Mouse (Mus musculus) hindbrain, embryonic 14.5 days (tissue): ENCODE results near the gene Oog4. TPM values are rescaled to one million over a fixed set of nuclear protein-coding genes. Genes with fewer than 3 reads are reported as not detected.
"Not testable (repeated sequence)": the region's sequence is repeated elsewhere in the genome, so short reads cannot be mapped to it uniquely, and the experiment has no call there.

Source experiments
- ATAC-seq: fragments of 200-750 bp; cut with Nextera tagmentation; 2 replicates; pipeline ENCODE4 v1.8.0; 2017; ENCODE audit warnings: moderate number of reproducible peaks, mild to moderate bottlenecking, moderate TSS enrichment, moderate library complexity; ENCODE audit not compliant: low FRiP score
- DNase-seq: peaks from one replicate; pipeline ENCODE4 v3.0.0-alpha.2; 2015; ENCODE audit warnings: low spot score
- H3K27ac ChIP-seq: fragments of 300-500 bp; sonication (generic); 2 replicates; pipeline ENCODE4 v1.5.1; 2014; ENCODE audit warnings: mild to moderate bottlenecking, moderate library complexity
- H3K27me3 ChIP-seq: fragments of 300-500 bp; sonication (generic); 2 replicates; pipeline ENCODE4 v1.6.1; 2014; ENCODE audit warnings: mild to moderate bottlenecking, low read length, mixed read lengths; ENCODE audit not compliant: control insufficient read depth, insufficient read depth
- H3K36me3 ChIP-seq: fragments of 300-500 bp; sonication (generic); replicated peaks from 2 replicates; pipeline ENCODE4 v1.6.1; 2014; ENCODE audit not compliant: control insufficient read depth, insufficient read depth
- H3K4me1 ChIP-seq: fragments of 300-500 bp; sonication (generic); replicated peaks from 2 replicates; pipeline ENCODE4 v1.6.1; 2014; ENCODE audit warnings: antibody characterized with exemption, low read length, mixed read lengths; ENCODE audit not compliant: control insufficient read depth, insufficient read depth
- H3K4me2 ChIP-seq: fragments of 300-500 bp; sonication (generic); replicated peaks from 2 replicates; pipeline ENCODE4 v1.6.1; 2014; ENCODE audit warnings: mild to moderate bottlenecking, moderate library complexity
- H3K4me3 ChIP-seq: fragments of 300-500 bp; sonication (generic); replicated peaks from 2 replicates; pipeline ENCODE4 v1.5.1; 2014; ENCODE audit warnings: mild to moderate bottlenecking, low read length
- H3K9ac ChIP-seq: fragments of 300-500 bp; sonication (generic); 2 replicates; pipeline ENCODE4 v1.6.1; 2014
- H3K9me3 ChIP-seq: fragments of 300-500 bp; sonication (generic); 2 replicates; pipeline ENCODE4 v1.6.1; 2016; ENCODE audit warnings: low read length; ENCODE audit not compliant: control insufficient read depth
- WGBS: fragments of 180-500 bp; shearing (Covaris S2); extraction: QIAGEN DNeasy Blood & Tissue Kit; methylation state at CpG from one replicate; pipeline ENCODE4 v1.1.7; 2014; 5-methylcytosine and 5-hydroxymethylcytosine counted together
- polyA plus RNA-seq: library from polyadenylated mRNA; unstranded; fragments of >200 nt; fragmentation: Nextera tagmentation; extraction: Ambion mirVana; gene quantifications from 2 replicates; pipeline ENCODE4 v1.2.1, GENCODE M21; 2014

Gene Oog4
- not detected in 2 replicates for polyA plus RNA-seq

DNA sequence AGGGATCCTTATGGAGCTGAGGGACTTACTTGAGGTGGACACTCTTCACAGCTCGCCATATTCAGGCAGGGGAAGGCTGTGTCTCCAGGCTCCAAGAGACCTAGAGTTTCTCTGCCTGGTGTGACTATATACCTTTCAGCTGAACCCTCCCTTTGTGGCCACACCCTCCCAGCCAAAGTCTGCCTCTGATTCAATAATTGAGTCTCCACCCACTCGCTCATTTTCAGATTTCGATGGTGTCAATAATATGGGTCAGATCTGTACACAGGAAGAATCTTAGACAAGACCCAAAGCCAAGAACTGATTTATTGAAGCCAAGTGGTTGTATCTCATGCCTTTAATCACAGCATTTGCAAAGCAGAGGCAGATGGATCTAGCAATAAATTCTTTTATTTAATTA is at the start of gene Oog4:
Gene Oog4, minus strand, starts transcription at position 101 of the 400 bp plus-strand sequence.
- Histone ChIP-seq H3K27me3 (no peaks in the 10 kb centered on the region), H3K27ac (no peak within 1 kb of the TSS), H3K4me3 (no peak within 1 kb of the TSS), H3K4me1 (no peaks in the 10 kb centered on the region), H3K9me3 (no peaks in the 10 kb centered on the region), H3K4me2 (no peak within 1 kb of the TSS), H3K36me3 (no peaks in the 10 kb centered on the region), H3K9ac (no peak within 1 kb of the TSS)
- ATAC-seq (no peak), DNase-seq (no peak)
- 84% methylated on average over 3 of the region's 3 CpGs for WGBS

DNA sequence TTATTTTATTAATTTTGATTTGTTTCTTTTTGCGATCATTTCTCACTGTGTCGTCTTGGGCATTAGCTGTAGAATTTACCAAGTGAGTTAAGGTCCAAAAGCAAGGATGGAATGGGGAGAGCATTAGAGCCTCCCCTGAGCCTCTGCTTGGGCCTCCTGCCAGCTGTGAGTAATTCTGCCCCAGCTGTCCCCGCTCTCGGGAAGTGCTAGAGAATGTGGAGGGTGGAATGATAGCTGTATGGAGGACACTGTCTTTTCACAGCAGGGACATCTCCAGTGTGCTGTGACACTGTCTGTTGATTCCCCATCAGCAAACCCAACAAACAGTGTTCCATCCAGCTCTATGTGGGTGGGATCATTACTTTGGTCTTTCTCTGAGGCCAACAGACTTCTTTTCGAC is 23.4 kb downstream of the Oog4 start:
- not testable (repeated sequence) for ATAC-seq, H3K27ac ChIP-seq, H3K4me2 ChIP-seq, H3K4me1 ChIP-seq, H3K27me3 ChIP-seq, H3K36me3 ChIP-seq, H3K9ac ChIP-seq, H3K4me3 ChIP-seq, H3K9me3 ChIP-seq, DNase-seq
- WGBS = 78% methylated on average over 5 of the region's 5 CpGs

DNA sequence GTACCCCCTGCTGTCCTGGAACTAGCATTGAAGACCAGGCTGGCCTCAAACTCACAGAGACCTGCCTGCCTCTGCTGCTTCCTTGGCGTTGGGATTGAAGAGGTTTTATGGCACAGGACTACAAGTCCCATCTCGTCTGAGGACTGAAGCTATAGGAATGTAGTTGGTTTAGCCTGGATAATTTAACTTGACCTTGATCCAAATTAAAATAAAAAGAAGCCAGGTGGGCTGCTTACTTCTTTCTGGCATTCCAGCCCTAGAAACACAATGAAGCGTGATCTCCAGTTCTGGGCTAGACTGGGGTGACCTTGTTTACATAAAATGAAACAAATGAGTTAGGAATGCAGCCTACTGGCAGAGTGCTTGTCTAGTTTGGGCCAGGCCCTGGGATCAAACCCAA is 36.0 kb downstream of the Oog4 start:
- ATAC-seq = no peak
- Histone ChIP-seq H3K27ac (no peak overlapping the region), H3K9me3 (0 out of 2 replicates have a peak, but pooled peaks cover 4% of the 10 kb centered on the region), H3K4me3 (no peak overlapping the region), H3K9ac (no peak overlapping the region), H3K4me2 (no peak overlapping the region), H3K27me3 (no peaks in the 10 kb centered on the region), H3K36me3 (peaks cover 48% of the 10 kb centered on the region), H3K4me1 (0 out of 2 replicates have a peak, but pooled peaks cover 3% of the 10 kb centered on the region)
- no peak for DNase-seq
- WGBS = 95% methylated on average over 3 of the region's 3 CpGs

DNA sequence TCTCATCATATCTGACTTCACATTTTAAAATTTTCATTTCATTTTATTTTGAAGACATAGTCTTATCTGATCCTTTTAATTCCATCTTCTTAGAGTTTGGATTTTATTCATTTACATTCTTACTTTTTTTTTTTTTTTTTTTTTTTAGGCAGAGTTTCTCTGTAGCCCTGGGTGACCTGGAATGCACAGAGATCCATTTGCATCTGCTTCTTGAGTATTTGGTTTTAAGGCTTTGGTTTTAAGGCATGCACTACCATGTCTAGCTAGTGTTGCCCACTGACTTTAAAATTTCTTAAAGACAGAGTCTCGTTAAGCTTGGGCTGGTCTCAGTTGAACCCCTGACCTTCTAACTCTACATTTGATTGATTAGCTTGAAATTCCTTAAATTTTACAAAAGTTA is 36.5 kb downstream of the Oog4 start:
- H3K4me2 ChIP-seq = peak overlapping the region; percentile 55
- WGBS = 95% methylated on average over 1 of the region's 1 CpGs

DNA sequence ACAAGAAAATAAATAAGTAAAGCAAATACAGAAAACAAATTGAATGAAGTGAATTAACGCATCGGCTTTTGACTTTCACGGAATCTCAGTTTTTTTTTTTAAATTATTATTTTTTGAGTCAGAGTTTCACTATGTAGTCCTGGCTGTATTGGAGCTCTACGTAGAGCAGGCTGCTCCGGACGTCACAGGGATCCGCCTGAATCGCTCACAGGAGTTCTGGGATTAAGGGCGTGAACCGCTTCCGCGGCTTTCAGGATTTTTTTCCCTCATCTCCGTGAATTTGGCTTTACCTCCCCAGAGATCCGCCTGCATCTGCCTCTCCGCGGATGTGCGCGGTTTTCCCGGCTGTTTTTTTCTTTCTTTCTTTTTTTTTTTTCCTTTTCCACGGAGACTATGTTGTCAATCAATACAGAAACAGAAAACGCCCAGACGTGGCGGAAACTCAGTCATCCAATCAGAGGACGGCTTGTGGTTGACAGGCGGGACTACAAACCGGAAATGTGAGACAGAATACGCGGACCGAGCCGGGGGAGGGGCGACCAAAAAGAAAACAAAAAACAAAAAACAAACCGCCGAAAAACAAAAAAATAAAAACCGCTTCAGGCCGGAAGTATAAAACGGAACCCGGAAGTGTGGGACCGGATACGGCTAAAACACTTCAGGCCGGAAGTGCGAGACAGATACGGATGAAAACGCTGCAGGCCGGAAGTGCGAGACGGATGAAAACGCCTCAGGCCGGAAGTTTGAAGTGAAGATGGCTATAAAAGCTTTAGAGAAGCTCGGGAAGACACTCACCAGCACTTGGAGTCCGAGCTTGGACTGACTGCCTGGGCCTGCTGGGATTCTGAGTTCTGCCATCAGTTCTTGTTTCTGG is 37.7 kb downstream of the Oog4 start, which contains the start of gene Pramef8:
Gene Pramef8, plus strand, starts transcription at position 208 of the 874 bp plus-strand sequence.
- peak within 1 kb of the TSS; percentile 57 for H3K4me2 ChIP-seq
- no peaks in the 10 kb centered on the region for H3K27me3 ChIP-seq
- peak within 1 kb of the TSS; percentile 62 for H3K9ac ChIP-seq
- peak; percentile 96 for DNase-seq
- peak within 1 kb of the TSS; percentile 48 for H3K4me3 ChIP-seq
- H3K36me3 ChIP-seq = peaks cover 31% of the 10 kb centered on the region
- H3K9me3 ChIP-seq = 0 out of 2 replicates have a peak, but pooled peaks cover 4% of the 10 kb centered on the region
- 0 out of 2 replicates have a peak, but pooled peaks cover 3% of the 10 kb centered on the region for H3K4me1 ChIP-seq
- WGBS = under 1% methylated on average over 50 of the region's 50 CpGs
- peak; percentile 96 for ATAC-seq
- peak within 1 kb of the TSS; percentile 92 for H3K27ac ChIP-seq

More for the DNA sequence above, 36.5 kb downstream of the Oog4 start:
- Histone ChIP-seq H3K27me3 (no peaks in the 10 kb centered on the region), H3K4me3 (no peak overlapping the region), H3K36me3 (peaks cover 43% of the 10 kb centered on the region), H3K9ac (no peak overlapping the region), H3K27ac (no peak overlapping the region), H3K4me1 (0 out of 2 replicates have a peak, but pooled peaks cover 3% of the 10 kb centered on the region), H3K9me3 (0 out of 2 replicates have a peak, but pooled peaks cover 4% of the 10 kb centered on the region)
- DNase-seq (no peak), ATAC-seq (no peak)

DNA sequence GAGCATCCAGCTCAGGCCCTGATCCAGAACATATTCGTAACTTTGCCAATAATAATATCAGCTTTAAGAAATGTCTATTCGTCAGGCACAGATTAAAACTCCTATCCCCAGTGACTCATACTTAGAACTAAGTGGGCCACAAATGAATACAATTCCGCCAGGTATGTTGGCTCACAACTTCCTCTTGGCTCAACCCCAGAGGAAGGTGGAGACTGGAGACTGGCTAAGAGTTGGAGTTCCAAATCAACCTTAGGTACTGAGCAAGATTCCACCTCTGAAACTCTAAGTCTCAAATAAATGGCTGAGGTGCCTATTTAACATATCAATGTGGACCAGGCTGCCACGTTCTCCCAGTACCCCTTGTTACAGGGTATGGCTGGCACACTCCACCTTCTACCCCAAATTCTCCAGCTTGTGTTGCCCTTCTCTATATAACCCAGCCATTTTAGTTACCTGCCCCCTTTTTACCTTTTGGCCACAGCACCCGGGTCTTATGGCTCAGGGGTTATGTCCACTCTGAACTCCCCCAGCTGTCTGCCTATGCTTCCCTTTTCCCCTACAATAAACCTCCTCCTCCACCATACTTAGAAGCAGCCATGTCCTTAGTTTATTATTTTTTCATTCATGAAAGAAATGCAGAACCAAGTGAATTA is 38.4 kb downstream of the Oog4 start:
- H3K27me3 ChIP-seq = no peaks in the 10 kb centered on the region
- peak overlapping the region; percentile 62 for H3K9ac ChIP-seq
- H3K27ac ChIP-seq = peak overlapping the region; percentile 92
- 0 out of 2 replicates have a peak, but pooled peaks cover 3% of the 10 kb centered on the region for H3K4me1 ChIP-seq
- 76% methylated on average over 5 of the region's 5 CpGs for WGBS
- H3K4me3 ChIP-seq = peak overlapping the region; percentile 48
- peaks cover 24% of the 10 kb centered on the region for H3K36me3 ChIP-seq
- H3K4me2 ChIP-seq = peak overlapping the region; percentile 57
- H3K9me3 ChIP-seq = 0 out of 2 replicates have a peak, but pooled peaks cover 4% of the 10 kb centered on the region
- ATAC-seq (peak; percentile 8; the same call in 1 of the 2 replicates), DNase-seq (no peak)

DNA sequence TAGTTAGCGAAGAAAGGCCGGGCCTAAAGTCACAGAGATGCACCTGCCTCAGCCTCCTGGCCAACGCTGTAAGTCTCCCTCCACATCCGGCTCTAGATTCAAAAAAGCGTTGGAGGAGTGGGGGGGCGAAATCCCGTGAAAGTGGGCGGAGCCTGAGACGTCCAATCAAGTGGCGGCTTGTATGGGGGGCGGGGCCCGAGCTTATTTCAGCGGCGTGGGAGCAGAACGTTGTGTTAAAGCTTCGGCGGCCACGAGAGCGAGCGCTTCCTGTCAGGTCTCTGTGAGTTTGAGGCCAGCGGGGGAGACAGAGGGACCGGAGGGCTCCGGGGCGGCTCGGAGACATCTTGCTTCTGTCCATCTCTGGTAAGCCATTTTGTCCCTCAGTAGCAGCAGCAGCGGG is 55.9 kb downstream of the Oog4 start, which contains the start of gene Pramel1:
Gene Pramel1, plus strand, starts transcription at position 248 of the 400 bp plus-strand sequence.
- Histone ChIP-seq H3K27ac (no peak within 1 kb of the TSS), H3K36me3 (no peaks in the 10 kb centered on the region)
- WGBS = 81% methylated on average over 26 of the region's 26 CpGs

DNA sequence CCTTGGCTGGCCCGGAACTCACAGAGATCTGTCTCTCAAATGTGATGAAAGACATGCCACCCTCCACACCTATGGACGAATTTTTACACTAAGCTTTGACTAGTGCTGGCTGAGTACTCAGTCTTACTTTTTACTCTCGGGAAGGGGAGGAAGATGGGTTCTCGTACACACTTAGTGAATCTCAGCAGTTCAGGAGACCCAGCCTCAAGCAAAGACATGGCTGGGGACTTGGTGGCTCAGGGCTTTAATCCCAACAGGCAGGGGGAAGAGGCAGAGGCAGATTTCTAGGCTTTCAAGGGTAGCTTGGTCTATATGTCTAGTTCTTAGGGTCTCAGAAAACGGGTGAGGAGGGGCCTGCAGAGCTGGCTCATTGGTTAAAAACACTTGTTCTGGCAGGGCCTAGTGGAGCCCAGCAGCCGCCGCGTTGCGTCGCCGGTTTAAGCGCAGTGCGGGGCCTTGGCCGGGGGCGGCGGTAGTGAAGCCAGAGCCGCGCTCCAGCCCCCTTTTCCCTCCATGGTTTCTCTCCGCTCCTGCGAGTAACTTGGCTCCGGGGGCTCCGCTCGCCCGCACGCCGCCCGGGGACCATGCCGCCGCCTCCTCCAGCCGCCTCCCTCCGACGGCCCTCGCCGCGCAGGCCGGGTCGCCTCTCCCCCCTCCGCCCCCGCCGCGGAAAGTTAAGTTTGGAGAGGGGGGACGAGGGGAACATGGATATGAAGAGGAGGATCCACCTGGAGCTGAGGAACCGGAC is 61.0 kb downstream of the Oog4 start:
- 11% methylated on average over 28 of the region's 43 CpGs for WGBS
- peak overlapping the region; percentile 56 for H3K4me2 ChIP-seq
- DNase-seq = peak; percentile 67
- peak overlapping the region; percentile 39; the same call in 1 of the 2 replicates for H3K9ac ChIP-seq
- H3K4me1 ChIP-seq = no peaks in the 10 kb centered on the region
- H3K4me3 ChIP-seq = peak overlapping the region; percentile 31
- H3K27ac ChIP-seq = no peak overlapping the region
- ATAC-seq = peak; percentile 85
- H3K27me3 ChIP-seq = no peaks in the 10 kb centered on the region
- H3K9me3 ChIP-seq = 0 out of 2 replicates have a peak, but pooled peaks cover 4% of the 10 kb centered on the region
- no peaks in the 10 kb centered on the region for H3K36me3 ChIP-seq

More for the DNA sequence above, 55.9 kb downstream of the Oog4 start, which contains the start of gene Pramel1:
- H3K4me1 ChIP-seq = no peaks in the 10 kb centered on the region
- DNase-seq (no peak), ATAC-seq (no peak)
- no peak within 1 kb of the TSS for H3K4me3 ChIP-seq
- no peaks in the 10 kb centered on the region for H3K27me3 ChIP-seq
- H3K9ac ChIP-seq = no peak within 1 kb of the TSS
- H3K4me2 ChIP-seq = no peak within 1 kb of the TSS
- 0 out of 2 replicates have a peak, but pooled peaks cover 5% of the 10 kb centered on the region for H3K9me3 ChIP-seq
